Mouse (Mus musculus): Measurements from ENCODE around the gene Zfp536. TPM values are rescaled to one million over a fixed set of nuclear protein-coding genes. Genes with fewer than 3 reads are reported as not detected.

The Zfp536 gene
- polyA plus RNA-seq, 1 experiment, result not detected

DNA sequence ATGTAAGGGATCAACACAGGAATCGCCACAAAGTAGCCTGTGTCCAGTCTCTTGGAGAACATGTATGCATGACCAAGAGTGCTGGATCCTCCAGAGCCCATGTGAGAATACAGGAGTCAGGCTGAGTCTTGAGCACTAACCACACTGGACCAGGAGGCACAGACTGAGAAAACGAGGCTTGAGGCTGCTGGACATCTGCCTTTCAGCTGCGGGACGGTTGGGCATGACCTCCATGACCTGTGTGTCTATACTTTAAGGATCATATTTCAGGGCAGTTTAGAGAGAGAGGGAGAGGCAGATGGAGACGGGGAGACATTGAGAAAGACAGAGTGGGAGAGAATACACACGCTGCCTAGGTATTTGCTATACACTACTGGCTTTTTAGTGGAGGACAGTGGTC is 229.4 kb downstream of the Zfp536 start:
- Histone ChIP-seq H3K79me2 (ENCODE audit: control insufficient read depth, insufficient read depth) (no peaks in the 10 kb centered on the region), H3K79me3 (ENCODE audit: low read depth) (no peaks in the 10 kb centered on the region), H3K4me3 (ENCODE audit: insufficient read depth, poor library complexity, severe bottlenecking) (no peak overlapping the region), H3ac (ENCODE audit: control insufficient read depth, insufficient read length, low read depth) (no peak overlapping the region), H3K36me3 (ENCODE audit: control insufficient read depth, insufficient read depth) (no peaks in the 10 kb centered on the region), H3K27me3 (ENCODE audit: control insufficient read depth, insufficient read depth, insufficient read length) (no peaks in the 10 kb centered on the region)
- TF ChIP-seq CEBPB (IDR thresholded peaks at IDR 0.05; ENCODE audit: low read depth), result no peak
- no peak for TF ChIP-seq MYOG (IDR thresholded peaks at IDR 0.05; ENCODE audit: control insufficient read depth, extremely low read depth, insufficient read length)
- TF ChIP-seq MYOD1 (IDR thresholded peaks at IDR 0.05; ENCODE audit: control insufficient read depth, insufficient read length, low read depth), result no peak
- no peak for TF ChIP-seq MAX (IDR thresholded peaks at IDR 0.05)
- TF ChIP-seq CTCF (IDR thresholded peaks at IDR 0.05; ENCODE audit: control insufficient read depth, insufficient read depth, insufficient read length), result no peak
- no peak for TF ChIP-seq USF1 (IDR thresholded peaks at IDR 0.05; ENCODE audit: low read depth)
- TF ChIP-seq FOSL1 (IDR thresholded peaks at IDR 0.05; ENCODE audit: insufficient read depth, low read length, poor library complexity, severe bottlenecking), result no peak

DNA sequence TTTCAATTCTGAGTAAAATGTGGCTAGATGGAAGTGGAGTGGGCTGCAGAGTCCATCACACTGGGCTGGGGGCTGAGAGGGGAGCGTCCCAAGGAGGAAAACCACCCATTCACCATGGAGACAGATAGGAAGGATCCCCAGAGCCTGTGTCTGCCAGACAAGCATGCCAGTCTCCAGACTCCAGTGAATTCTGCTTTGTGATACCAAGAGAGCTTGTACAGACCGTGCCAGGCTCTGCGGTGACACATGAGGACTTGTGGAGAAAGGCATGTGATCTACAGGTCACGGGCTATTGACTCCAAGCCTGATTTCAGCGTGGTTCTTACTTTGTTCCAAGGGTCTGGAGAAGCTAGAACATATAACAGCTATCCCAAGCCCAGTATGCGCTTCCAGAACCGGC is 230.5 kb downstream of the Zfp536 start:
- Histone ChIP-seq H3K27me3 (ENCODE audit: control insufficient read depth, insufficient read depth, insufficient read length) (no peaks in the 10 kb centered on the region), H3K36me3 (ENCODE audit: control insufficient read depth, insufficient read depth) (no peaks in the 10 kb centered on the region), H3K79me3 (ENCODE audit: low read depth) (no peaks in the 10 kb centered on the region), H3K79me2 (ENCODE audit: control insufficient read depth, insufficient read depth) (no peaks in the 10 kb centered on the region), H3K4me3 (ENCODE audit: insufficient read depth, poor library complexity, severe bottlenecking) (no peak overlapping the region), H3ac (ENCODE audit: control insufficient read depth, insufficient read length, low read depth) (no peak overlapping the region)
- no peak for TF ChIP-seq MAX (IDR thresholded peaks at IDR 0.05)
- no peak for TF ChIP-seq CTCF (IDR thresholded peaks at IDR 0.05; ENCODE audit: control insufficient read depth, insufficient read depth, insufficient read length)
- no peak for TF ChIP-seq MYOD1 (IDR thresholded peaks at IDR 0.05; ENCODE audit: control insufficient read depth, insufficient read length, low read depth)
- TF ChIP-seq FOSL1 (IDR thresholded peaks at IDR 0.05; ENCODE audit: insufficient read depth, low read length, poor library complexity, severe bottlenecking), result no peak
- no peak for TF ChIP-seq CEBPB (IDR thresholded peaks at IDR 0.05; ENCODE audit: low read depth)
- no peak for TF ChIP-seq MYOG (IDR thresholded peaks at IDR 0.05; ENCODE audit: control insufficient read depth, extremely low read depth, insufficient read length)
- no peak for TF ChIP-seq USF1 (IDR thresholded peaks at IDR 0.05; ENCODE audit: low read depth)

DNA sequence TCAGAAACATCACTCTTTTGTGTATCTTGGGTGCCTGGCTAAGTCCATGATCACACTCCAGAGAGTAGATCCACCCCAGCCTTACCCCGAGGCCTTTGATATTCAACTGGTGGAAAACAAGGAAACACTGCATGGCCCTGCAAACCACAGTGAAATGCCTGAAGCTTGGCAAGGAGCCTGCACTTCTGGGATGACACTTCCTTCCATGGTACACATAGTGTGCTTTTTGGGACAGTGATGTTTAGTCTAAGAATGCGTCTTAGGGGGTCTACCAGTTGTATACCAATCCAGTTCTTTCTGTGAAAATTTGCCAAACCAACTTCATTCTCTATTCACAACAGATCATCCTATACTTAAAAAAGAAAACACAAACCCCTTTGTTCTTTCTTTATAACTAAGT is 242.3 kb downstream of the Zfp536 start:
- H3ac ChIP-seq (ENCODE audit: control insufficient read depth, insufficient read length, low read depth), result no peak overlapping the region
- H3K79me3 ChIP-seq (ENCODE audit: low read depth), result no peaks in the 10 kb centered on the region
- H3K4me3 ChIP-seq (ENCODE audit: insufficient read depth, poor library complexity, severe bottlenecking), result no peak overlapping the region
- H3K36me3 ChIP-seq (ENCODE audit: control insufficient read depth, insufficient read depth), result no peaks in the 10 kb centered on the region
- TF ChIP-seq MYOG (IDR thresholded peaks at IDR 0.05; ENCODE audit: control insufficient read depth, extremely low read depth, insufficient read length), result no peak
- TF ChIP-seq CEBPB (IDR thresholded peaks at IDR 0.05; ENCODE audit: low read depth), result no peak
- H3K27me3 ChIP-seq (ENCODE audit: control insufficient read depth, insufficient read depth, insufficient read length), result no peaks in the 10 kb centered on the region
- H3K79me2 ChIP-seq (ENCODE audit: control insufficient read depth, insufficient read depth), result no peaks in the 10 kb centered on the region

DNA sequence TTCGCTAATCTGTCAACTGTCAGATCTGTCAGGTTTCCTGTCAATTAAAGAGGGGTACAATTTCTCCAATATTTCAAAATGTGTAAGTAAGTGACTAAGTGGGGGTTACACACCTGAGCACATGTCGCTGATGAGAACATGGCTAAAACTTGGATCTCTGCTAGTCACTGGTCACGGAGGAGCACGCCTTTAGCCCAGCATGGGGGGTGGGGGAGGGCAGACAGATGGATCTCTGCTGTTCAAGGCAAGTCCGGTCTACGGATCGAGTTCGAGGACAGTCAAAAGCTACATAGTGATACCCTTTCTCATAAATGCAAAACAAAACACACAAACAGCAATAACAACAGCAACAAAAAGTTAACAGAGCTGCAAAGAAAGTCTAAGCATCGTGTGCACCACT is 245.1 kb downstream of the Zfp536 start:
- Histone ChIP-seq H3K79me2 (ENCODE audit: control insufficient read depth, insufficient read depth) (no peaks in the 10 kb centered on the region), H3K27me3 (ENCODE audit: control insufficient read depth, insufficient read depth, insufficient read length) (no peaks in the 10 kb centered on the region), H3K4me3 (ENCODE audit: insufficient read depth, poor library complexity, severe bottlenecking) (no peak overlapping the region), H3K79me3 (ENCODE audit: low read depth) (no peaks in the 10 kb centered on the region), H3K36me3 (ENCODE audit: control insufficient read depth, insufficient read depth) (no peaks in the 10 kb centered on the region), H3ac (ENCODE audit: control insufficient read depth, insufficient read length, low read depth) (no peak overlapping the region)
- no peak for TF ChIP-seq CTCF (IDR thresholded peaks at IDR 0.05; ENCODE audit: control insufficient read depth, insufficient read depth, insufficient read length)
- TF ChIP-seq CEBPB (IDR thresholded peaks at IDR 0.05; ENCODE audit: low read depth), result no peak
- TF ChIP-seq MYOG (IDR thresholded peaks at IDR 0.05; ENCODE audit: control insufficient read depth, extremely low read depth, insufficient read length), result no peak
- TF ChIP-seq FOSL1 (IDR thresholded peaks at IDR 0.05; ENCODE audit: insufficient read depth, low read length, poor library complexity, severe bottlenecking), result no peak
- no peak for TF ChIP-seq MYOD1 (IDR thresholded peaks at IDR 0.05; ENCODE audit: control insufficient read depth, insufficient read length, low read depth)
- no peak for TF ChIP-seq USF1 (IDR thresholded peaks at IDR 0.05; ENCODE audit: low read depth)
- TF ChIP-seq MAX (IDR thresholded peaks at IDR 0.05), result no peak

DNA sequence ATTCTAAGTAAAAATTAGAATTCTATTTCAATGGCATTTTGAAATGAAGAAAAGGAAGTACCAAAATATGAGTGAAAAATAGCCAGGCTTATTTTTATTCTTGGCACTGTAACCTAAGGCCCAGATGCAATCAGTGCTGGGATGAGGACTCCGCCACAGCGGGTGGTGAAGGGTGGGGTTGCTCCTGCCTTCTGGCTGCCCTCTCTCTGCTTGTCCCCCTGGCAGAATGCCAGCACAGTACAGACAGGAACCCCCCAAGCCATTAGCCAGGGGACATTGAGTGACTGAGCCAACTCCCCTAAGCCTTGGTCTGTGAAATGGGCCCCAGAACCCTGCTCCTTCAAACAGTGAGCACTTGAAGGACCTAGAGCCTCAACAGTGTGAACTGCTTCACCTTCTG is 245.6 kb downstream of the Zfp536 start:
- Histone ChIP-seq H3K36me3 (ENCODE audit: control insufficient read depth, insufficient read depth) (no peaks in the 10 kb centered on the region), H3K79me3 (ENCODE audit: low read depth) (no peaks in the 10 kb centered on the region), H3ac (ENCODE audit: control insufficient read depth, insufficient read length, low read depth) (no peak overlapping the region), H3K4me3 (ENCODE audit: insufficient read depth, poor library complexity, severe bottlenecking) (no peak overlapping the region), H3K27me3 (ENCODE audit: control insufficient read depth, insufficient read depth, insufficient read length) (no peaks in the 10 kb centered on the region), H3K79me2 (ENCODE audit: control insufficient read depth, insufficient read depth) (no peaks in the 10 kb centered on the region)
- no peak for TF ChIP-seq MYOD1 (IDR thresholded peaks at IDR 0.05; ENCODE audit: control insufficient read depth, insufficient read length, low read depth)
- TF ChIP-seq CTCF (IDR thresholded peaks at IDR 0.05; ENCODE audit: control insufficient read depth, insufficient read depth, insufficient read length), result no peak

DNA sequence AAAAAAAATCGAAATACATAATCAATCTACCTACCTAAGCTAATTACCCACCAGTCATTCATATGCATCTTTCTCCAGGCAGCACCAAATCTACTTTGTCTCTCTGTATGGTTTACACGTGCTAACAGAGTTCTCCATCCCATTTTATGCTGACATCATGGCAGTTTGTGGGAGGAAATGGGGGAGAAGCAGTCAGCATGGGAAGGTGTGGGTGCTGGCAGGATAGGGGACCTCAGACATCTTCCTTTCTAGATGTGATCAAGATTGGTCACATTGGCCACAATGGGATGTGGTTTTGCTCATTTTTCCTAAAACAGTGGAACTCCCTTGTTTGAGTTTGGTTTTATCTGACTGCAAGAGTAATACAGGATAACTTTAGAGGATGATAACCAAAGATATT is 252.0 kb downstream of the Zfp536 start:
- no peaks in the 10 kb centered on the region for H3K79me2 ChIP-seq (ENCODE audit: control insufficient read depth, insufficient read depth)
- no peaks in the 10 kb centered on the region for H3K79me3 ChIP-seq (ENCODE audit: low read depth)
- H3K27me3 ChIP-seq (ENCODE audit: control insufficient read depth, insufficient read depth, insufficient read length), result no peaks in the 10 kb centered on the region
- TF ChIP-seq MYOD1 (IDR thresholded peaks at IDR 0.05; ENCODE audit: control insufficient read depth, insufficient read length, low read depth) (no peak), USF1 (IDR thresholded peaks at IDR 0.05; ENCODE audit: low read depth) (no peak), MAX (IDR thresholded peaks at IDR 0.05) (no peak), CEBPB (IDR thresholded peaks at IDR 0.05; ENCODE audit: low read depth) (no peak)
- no peak overlapping the region for H3ac ChIP-seq (ENCODE audit: control insufficient read depth, insufficient read length, low read depth)
- no peak overlapping the region for H3K4me3 ChIP-seq (ENCODE audit: insufficient read depth, poor library complexity, severe bottlenecking)
- H3K36me3 ChIP-seq (ENCODE audit: control insufficient read depth, insufficient read depth), result no peaks in the 10 kb centered on the region

All from C2C12 (cell line).